Mouse (Mus musculus) heart, embryonic 14.5 days (tissue): ENCODE results near the gene Pard3b. TPM values are rescaled to one million over a fixed set of nuclear protein-coding genes. Genes with fewer than 3 reads are reported as not detected.

Source experiments
- ATAC-seq: fragments of 200-750 bp; cut with Nextera tagmentation; 2 replicates; pipeline ENCODE4 v1.8.0; 2017; ENCODE audit warnings: low read depth, moderate TSS enrichment; ENCODE audit not compliant: insufficient number of reproducible peaks, insufficient read depth, low FRiP score
- H3K27ac ChIP-seq, 2 experiments: fragments of 200-500 bp in 1 of 2; fragments of 300-500 bp in 1 of 2; sonication (generic) in 1 of 2; replicated peaks in 1 of 2; 2 replicates each; pipeline ENCODE4 v1.5.1; 2012 to 2014; ENCODE audit warnings: low read depth in 2 of 2, low read length in 2 of 2, control low read depth in 1 of 2, mild to moderate bottlenecking in 1 of 2, mixed read lengths in 1 of 2; ENCODE audit not compliant: control insufficient read depth in 1 of 2, insufficient read depth in 1 of 2
- H3K27me3 ChIP-seq: fragments of 300-500 bp; sonication (generic); 2 replicates; pipeline ENCODE4 v1.6.1; 2014; ENCODE audit warnings: mild to moderate bottlenecking, low read length, control low read depth; ENCODE audit not compliant: control insufficient read depth, insufficient read depth
- H3K36me3 ChIP-seq: fragments of 300-500 bp; sonication (generic); 2 replicates; pipeline ENCODE4 v1.6.1; 2014; ENCODE audit warnings: mild to moderate bottlenecking, control low read depth, low read length, mixed read lengths; ENCODE audit not compliant: control insufficient read depth, insufficient read depth
- H3K4me1 ChIP-seq, 2 experiments: fragments of 200-500 bp in 1 of 2; fragments of 300-500 bp in 1 of 2; sonication (generic) in 1 of 2; 2 replicates each; pipeline ENCODE4 v1.6.1; 2012 to 2014; ENCODE audit warnings: low read length in 2 of 2, control low read depth in 1 of 2, mixed read lengths in 1 of 2; ENCODE audit not compliant: control insufficient read depth in 2 of 2, insufficient read depth in 2 of 2
- H3K4me2 ChIP-seq: fragments of 300-500 bp; sonication (generic); 2 replicates; pipeline ENCODE4 v1.6.1; 2014; ENCODE audit warnings: mild to moderate bottlenecking, low read length
- H3K4me3 ChIP-seq, 2 experiments: fragments of 200-500 bp in 1 of 2; fragments of 300-500 bp in 1 of 2; sonication (generic) in 1 of 2; 2 replicates each; pipeline ENCODE4 v1.5.1; 2012 to 2014; ENCODE audit warnings: low read length in 2 of 2, mild to moderate bottlenecking in 2 of 2, control low read depth in 1 of 2, low read depth in 1 of 2, moderate library complexity in 1 of 2; ENCODE audit not compliant: control insufficient read depth in 1 of 2, insufficient read depth in 1 of 2
- H3K9ac ChIP-seq: fragments of 300-500 bp; sonication (generic); 2 replicates; pipeline ENCODE4 v1.6.1; 2014; ENCODE audit warnings: mild to moderate bottlenecking, low read length
- H3K9me3 ChIP-seq: fragments of 300-500 bp; sonication (generic); 2 replicates; pipeline ENCODE4 v1.6.1; 2016; ENCODE audit warnings: low read length, control low read depth; ENCODE audit not compliant: control insufficient read depth
- WGBS: fragments of 180-500 bp; shearing (Covaris S2); extraction: QIAGEN DNeasy Blood & Tissue Kit; methylation state at CpG from one replicate; pipeline ENCODE4 v1.1.7; 2014; 5-methylcytosine and 5-hydroxymethylcytosine counted together
- polyA plus RNA-seq: library from polyadenylated mRNA; unstranded; fragments of >200 nt; fragmentation: Nextera tagmentation; extraction: Ambion mirVana; gene quantifications from 2 replicates; pipeline ENCODE4 v1.2.1, GENCODE M21; 2014

Pard3b gene
- polyA plus RNA-seq, 1 experiment from 2014 or later, result 17.1 TPM

DNA sequence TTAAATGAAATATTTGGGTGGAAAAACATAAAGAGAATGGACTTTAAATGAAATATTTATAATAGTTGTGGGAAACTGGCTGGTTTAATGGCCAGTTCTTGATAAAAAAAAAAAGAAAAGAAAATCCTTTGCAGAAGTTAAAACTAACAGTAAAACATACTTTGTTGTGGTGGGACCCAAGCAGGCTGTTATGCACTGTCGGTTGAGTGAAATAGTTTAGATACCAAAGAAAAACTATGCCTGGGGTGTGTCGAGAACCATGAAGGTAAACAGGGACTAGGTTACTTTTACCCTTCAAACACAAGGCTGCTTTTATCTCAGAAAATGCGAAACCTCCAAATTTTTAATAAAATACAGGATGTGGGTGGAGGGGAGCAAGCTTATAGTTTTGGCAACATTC is 797.7 kb downstream of the Pard3b start:
- no peaks in the 10 kb centered on the region for H3K9me3 ChIP-seq
- no peak overlapping the region for H3K9ac ChIP-seq
- 61% methylated on average over 3 of the region's 3 CpGs for WGBS
- no peak for ATAC-seq
- peaks cover 0 to 3% of the 10 kb centered on the region in 2 experiments; a peak in 2 of 4 replicates for H3K4me1 ChIP-seq
- H3K4me2 ChIP-seq, result no peak overlapping the region
- H3K36me3 ChIP-seq, result no peaks in the 10 kb centered on the region
- H3K4me3 ChIP-seq, result no peak overlapping the region
- no peak overlapping the region for H3K27ac ChIP-seq
- no peaks in the 10 kb centered on the region for H3K27me3 ChIP-seq

DNA sequence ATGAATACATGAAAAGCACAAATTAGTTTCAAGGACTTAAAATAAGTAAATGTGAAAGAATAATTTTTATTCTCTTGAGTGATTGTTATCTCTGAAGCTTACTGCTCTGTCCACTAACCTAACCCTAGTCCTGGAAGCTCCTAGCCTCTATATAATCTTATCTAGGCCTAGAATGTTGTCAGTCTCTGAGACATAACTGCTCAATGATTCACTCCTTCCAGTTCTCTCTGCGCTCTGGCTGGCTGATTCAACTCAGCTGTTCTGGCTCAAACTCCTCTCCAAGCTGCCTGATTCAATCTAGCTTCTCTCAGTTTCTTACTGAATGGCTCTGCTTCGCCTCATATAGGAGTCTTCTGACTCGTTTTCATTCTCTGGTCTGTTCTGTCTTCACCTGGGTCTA is 798.9 kb downstream of the Pard3b start:
- Histone ChIP-seq H3K36me3 (no peaks in the 10 kb centered on the region), H3K4me3 (no peak overlapping the region), H3K4me2 (no peak overlapping the region), H3K9me3 (no peaks in the 10 kb centered on the region), H3K27ac (peak overlapping the region in 1 of 2 experiments; percentile 23; a peak in 1 of 4 replicates), H3K4me1 (peaks cover 0 to 3% of the 10 kb centered on the region in 2 experiments; a peak in 2 of 4 replicates), H3K27me3 (no peaks in the 10 kb centered on the region), H3K9ac (no peak overlapping the region)
- WGBS, result 29% methylated on average over 3 of the region's 3 CpGs
- ATAC-seq, result no peak

DNA sequence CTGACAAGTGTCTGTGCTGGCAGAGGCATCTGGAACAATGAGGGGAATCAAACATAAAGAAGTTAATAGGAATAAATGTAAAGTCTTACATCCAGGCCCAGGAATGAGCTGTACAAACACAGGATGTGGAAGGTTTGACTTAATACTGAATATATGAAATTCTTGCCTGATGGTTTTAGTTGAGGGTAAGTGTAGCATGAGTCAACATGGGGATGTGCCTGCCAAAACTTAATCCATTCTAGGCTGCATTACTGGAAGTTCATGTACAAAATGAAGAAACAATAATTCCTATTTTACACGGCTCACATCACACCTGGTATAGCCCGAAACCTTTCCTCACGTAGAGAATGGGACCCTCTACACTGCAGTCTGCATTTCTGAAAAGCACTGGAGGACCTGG is 805.8 kb downstream of the Pard3b start:
- WGBS, result 86% methylated on average over 3 of the region's 3 CpGs
- Histone ChIP-seq H3K4me2 (no peak overlapping the region), H3K27ac (no peak overlapping the region), H3K27me3 (no peaks in the 10 kb centered on the region), H3K4me3 (no peak overlapping the region), H3K4me1 (no peaks in the 10 kb centered on the region), H3K36me3 (no peaks in the 10 kb centered on the region), H3K9me3 (no peaks in the 10 kb centered on the region), H3K9ac (no peak overlapping the region)
- ATAC-seq, result no peak

DNA sequence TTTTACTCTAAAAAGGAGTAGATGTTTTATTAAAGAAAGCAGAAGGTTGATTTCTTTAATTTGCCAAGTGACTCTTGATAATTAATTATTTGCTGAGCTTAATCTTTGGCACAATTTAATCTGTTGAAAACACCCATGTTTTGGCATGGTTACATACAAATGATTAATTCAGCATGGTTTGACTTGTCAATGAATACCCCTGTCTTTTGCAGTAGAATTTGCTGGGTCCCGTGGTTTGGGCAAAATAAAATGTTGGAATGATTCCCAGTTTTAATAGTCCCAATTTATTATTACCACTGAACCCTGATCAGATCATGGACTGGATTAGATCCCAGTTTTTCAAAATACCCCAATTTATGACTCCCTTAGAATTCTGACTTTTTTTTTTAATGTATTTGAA is 808.2 kb downstream of the Pard3b start:
- no peaks in the 10 kb centered on the region for H3K4me1 ChIP-seq
- 79% methylated on average over 1 of the region's 1 CpGs for WGBS
- no peak overlapping the region for H3K9ac ChIP-seq
- H3K9me3 ChIP-seq, result no peaks in the 10 kb centered on the region
- no peaks in the 10 kb centered on the region for H3K36me3 ChIP-seq
- no peaks in the 10 kb centered on the region for H3K27me3 ChIP-seq
- H3K4me3 ChIP-seq, result no peak overlapping the region
- H3K4me2 ChIP-seq, result no peak overlapping the region
- H3K27ac ChIP-seq, result no peak overlapping the region
- no peak for ATAC-seq

- Histone ChIP-seq H3K9me3 (no peaks in the 10 kb centered on the region), H3K36me3 (no peaks in the 10 kb centered on the region), H3K4me1 (no peaks in the 10 kb centered on the region), H3K27me3 (no peaks in the 10 kb centered on the region), H3K9ac (no peak overlapping the region), H3K4me2 (no peak overlapping the region), H3K4me3 (no peak overlapping the region), H3K27ac (no peak overlapping the region)
- 85% methylated on average over 7 of the region's 7 CpGs for WGBS
- no peak for ATAC-seq
These were observed 810.7 kb downstream of the Pard3b start for GRCm38 (mm10) chr1:62449193-62449875.

DNA sequence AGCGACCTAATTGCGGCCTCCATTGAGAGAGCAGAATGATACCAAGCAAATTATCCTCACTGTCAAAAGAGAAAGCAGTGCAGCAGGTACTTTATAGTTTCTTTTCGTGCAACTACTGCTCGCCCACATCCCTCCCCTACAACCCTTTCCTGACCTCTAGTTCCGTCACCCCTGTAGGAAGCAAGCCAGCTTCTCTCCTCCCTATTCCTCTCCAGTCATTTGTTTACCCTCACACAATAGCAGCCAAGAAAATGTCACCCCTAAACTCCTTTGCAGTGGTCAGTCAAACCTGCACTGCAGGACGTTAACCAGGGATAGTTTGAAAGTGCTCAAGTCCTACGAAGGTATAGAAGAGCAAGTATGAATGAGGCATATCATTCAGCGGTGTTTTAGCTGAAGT is 826.9 kb downstream of the Pard3b start:
- Histone ChIP-seq H3K4me3 (no peak overlapping the region), H3K9me3 (no peaks in the 10 kb centered on the region), H3K36me3 (no peaks in the 10 kb centered on the region), H3K9ac (no peak overlapping the region), H3K27ac (no peak overlapping the region), H3K27me3 (no peaks in the 10 kb centered on the region), H3K4me1 (peaks cover 2 to 5% of the 10 kb centered on the region in 2 experiments; a peak in 2 of 4 replicates), H3K4me2 (no peak overlapping the region)
- WGBS, result 50% methylated on average over 8 of the region's 8 CpGs
- ATAC-seq, result no peak

- Histone ChIP-seq H3K4me2 (no peak overlapping the region), H3K27ac (no peak overlapping the region), H3K9me3 (no peaks in the 10 kb centered on the region), H3K4me3 (no peak overlapping the region), H3K4me1 (peaks cover 2 to 4% of the 10 kb centered on the region in 2 experiments; a peak in 2 of 4 replicates), H3K9ac (no peak overlapping the region), H3K27me3 (no peaks in the 10 kb centered on the region), H3K36me3 (no peaks in the 10 kb centered on the region)
- 78% methylated on average over 1 of the region's 1 CpGs for WGBS
- no peak for ATAC-seq
These were observed 827.9 kb downstream of the Pard3b start for GRCm38 (mm10) chr1:62466544-62466943.

GRCm38 (mm10) chr1:62483059-62483458 is 844.4 kb downstream of the Pard3b start:
- Histone ChIP-seq H3K4me2 (no peak overlapping the region), H3K9me3 (no peaks in the 10 kb centered on the region), H3K4me1 (peaks cover 0 to 6% of the 10 kb centered on the region in 2 experiments; a peak in 2 of 4 replicates), H3K27me3 (no peaks in the 10 kb centered on the region), H3K27ac (no peak overlapping the region), H3K4me3 (no peak overlapping the region), H3K36me3 (no peaks in the 10 kb centered on the region), H3K9ac (no peak overlapping the region)
- ATAC-seq, result no peak
- WGBS, result 15% methylated on average over 2 of the region's 2 CpGs
